In the genomic region with DNA sequence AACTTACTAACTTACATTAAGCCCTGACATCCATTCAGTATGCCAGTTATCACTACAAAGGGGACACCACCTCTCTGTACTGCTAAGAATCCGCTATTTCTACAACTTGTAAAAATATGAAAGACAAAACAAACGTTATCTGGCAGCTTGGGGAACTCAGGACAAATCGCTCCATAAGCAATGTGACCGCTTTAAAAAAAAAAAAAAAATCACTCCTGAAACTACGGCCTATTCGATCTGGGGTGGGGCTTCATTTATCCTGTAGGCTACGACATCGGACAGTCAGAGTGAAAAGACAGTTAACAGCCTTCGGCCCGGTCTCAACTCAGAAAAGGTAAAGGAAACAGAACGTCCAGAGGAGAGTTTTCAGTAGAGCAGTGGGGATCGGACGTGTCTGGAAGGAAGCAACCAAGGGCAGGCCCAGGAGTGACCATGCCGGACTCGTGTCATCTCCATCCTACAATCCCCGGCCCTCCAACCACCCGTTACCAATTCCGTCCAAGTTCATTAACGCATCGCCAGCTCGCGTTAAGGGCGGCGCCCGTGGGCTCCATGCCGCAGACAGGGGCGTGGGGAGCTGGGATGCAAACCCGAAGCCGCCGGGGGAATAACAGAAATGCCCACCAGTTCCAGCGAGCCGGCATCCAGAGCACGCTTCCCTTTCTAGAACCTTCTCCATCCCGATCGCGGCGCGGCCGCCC, we compare ENCODE assay signal across 8 mouse cellular contexts. TPM values are rescaled to one million over a fixed set of nuclear protein-coding genes. Genes with fewer than 3 reads are reported as not detected.
A peak's percentile ranks its signal among the peaks of the same experiment; 100 is the strongest.
DNase-seq lines count a peak whose midpoint lies in the region; ATAC-seq lines count a peak whose summit lies in the region.

No protein-coding gene starts in this region.

- H3K4me1 ChIP-seq in heart, embryonic 10.5 days = peaks cover 14% of the 10 kb centered on the region
- H3K4me1 ChIP-seq in hindbrain, embryonic 10.5 days (replicated peaks) = peaks cover 20% of the 10 kb centered on the region

- H3K27me3 ChIP-seq in heart, embryonic 10.5 days (ENCODE audit: insufficient read depth, poor library complexity, severe bottlenecking) = no peaks in the 10 kb centered on the region
- no peaks in the 10 kb centered on the region for H3K27me3 ChIP-seq in hindbrain, embryonic 10.5 days (ENCODE audit: insufficient read depth, poor library complexity, severe bottlenecking)

- no peak for DNase-seq in heart, embryonic 10.5 days (ENCODE audit: low spot score)
- DNase-seq in heart, adult 9 months (ENCODE audit: low spot score in 2 of 2) = no peak
- DNase-seq in 3T3-L1 (ENCODE audit: low read depth, low spot score) = peak; percentile 48
- peak; percentile 20 for DNase-seq in c-Kit-positive CD71-positive TER-119-negative erythroid progenitor cells, embryonic 14.5 days (ENCODE audit: low read depth)
- DNase-seq in hindbrain, embryonic 10.5 days (ENCODE audit: low spot score) = no peak
- no peak for DNase-seq in thymus, postnatal 14 days
- no peak for DNase-seq in T-cell, adult 2 months (ENCODE audit: low spot score)

- H3K4me3 ChIP-seq in heart, embryonic 10.5 days = peak overlapping the region; percentile 94
- peak overlapping the region; percentile 91 for H3K4me3 ChIP-seq in hindbrain, embryonic 10.5 days

- ATAC-seq in megakaryocyte, adult 5-6 weeks (ENCODE audit: poor library complexity, severe bottlenecking) = peak; percentile 41

- H3K27ac ChIP-seq in heart, embryonic 10.5 days = peak overlapping the region; percentile 98
- H3K27ac ChIP-seq in hindbrain, embryonic 10.5 days = peak overlapping the region; percentile 97

- WGBS in heart, embryonic 10.5 days = under 1% methylated on average over 39 of the region's 39 CpGs
- WGBS in hindbrain, embryonic 10.5 days = under 1% methylated on average over 39 of the region's 39 CpGs

- no peaks in the 10 kb centered on the region for H3K9me3 ChIP-seq in heart, embryonic 10.5 days
- no peaks in the 10 kb centered on the region for H3K9me3 ChIP-seq in hindbrain, embryonic 10.5 days

- peaks cover 41% of the 10 kb centered on the region for H3K36me3 ChIP-seq in heart, embryonic 10.5 days
- peaks cover 42% of the 10 kb centered on the region for H3K36me3 ChIP-seq in hindbrain, embryonic 10.5 days

RNA-seq across cellular contexts. Expression of gene Cct8, which starts 0.6 kb away (rescaled TPM):
- 437 and 566 TPM in 2 replicates for polyA plus RNA-seq in heart, embryonic 10.5 days (2016; fragmentation: Nextera tagmentation; extraction: Ambion mirVana)
- polyA plus RNA-seq in hindbrain, embryonic 10.5 days (2016; fragmentation: Nextera tagmentation; extraction: Ambion mirVana) = 488 and 627 TPM in 2 replicates
- 158 and 163 TPM in 2 replicates for total RNA-seq in megakaryocyte, adult 5-6 weeks (2015)
- total RNA-seq in megakaryocyte, adult 5-6 weeks (2017) = 331 and 390 TPM in 2 replicates

RNA-seq across cellular contexts. Expression of gene Usp16, which starts 40.6 kb away (rescaled TPM):
- polyA plus RNA-seq in heart, embryonic 10.5 days (2016; fragmentation: Nextera tagmentation; extraction: Ambion mirVana) = 36.2 and 38.6 TPM in 2 replicates
- 32.0 and 33.7 TPM in 2 replicates for polyA plus RNA-seq in hindbrain, embryonic 10.5 days (2016; fragmentation: Nextera tagmentation; extraction: Ambion mirVana)
- total RNA-seq in megakaryocyte, adult 5-6 weeks (2015) = 49.7 and 73.0 TPM in 2 replicates
- 57.2 and 90.2 TPM in 2 replicates for total RNA-seq in megakaryocyte, adult 5-6 weeks (2017)

RNA-seq across cellular contexts. Expression of gene Rwdd2b, which starts 54.7 kb away (rescaled TPM):
- 11.8 and 13.6 TPM in 2 replicates for polyA plus RNA-seq in heart, embryonic 10.5 days (2016; fragmentation: Nextera tagmentation; extraction: Ambion mirVana)
- polyA plus RNA-seq in hindbrain, embryonic 10.5 days (2016; fragmentation: Nextera tagmentation; extraction: Ambion mirVana) = 12.0 and 12.1 TPM in 2 replicates
- total RNA-seq in megakaryocyte, adult 5-6 weeks (2015) = 7.0 and 7.8 TPM in 2 replicates
- 9.9 and 12.1 TPM in 2 replicates for total RNA-seq in megakaryocyte, adult 5-6 weeks (2017)

RNA-seq across cellular contexts. Expression of gene Map3k7cl, which starts 58.0 kb away (rescaled TPM):
- not detected in 2 replicates for polyA plus RNA-seq in heart, embryonic 10.5 days (2016; fragmentation: Nextera tagmentation; extraction: Ambion mirVana)
- polyA plus RNA-seq in hindbrain, embryonic 10.5 days (2016; fragmentation: Nextera tagmentation; extraction: Ambion mirVana) = not detected in 2 replicates
- total RNA-seq in megakaryocyte, adult 5-6 weeks (2015) = not detected in 2 replicates
- not detected in 2 replicates for total RNA-seq in megakaryocyte, adult 5-6 weeks (2017)

Comparison
In these comparisons a context has a peak if more than half of its experiments do, and no peak if none do; other contexts are left out.
1. DNase-seq: peak in 3T3-L1 (single experiment) and c-Kit-positive CD71-positive TER-119-negative erythroid progenitor cells, embryonic 14.5 days (single experiment); none in heart, embryonic 10.5 days (single experiment), heart, adult 9 months (0 of 2), hindbrain, embryonic 10.5 days (single experiment), thymus, postnatal 14 days (single experiment) and T-cell, adult 2 months (single experiment).